Mouse (Mus musculus): ENCODE measurements around the gene Islr. TPM values are rescaled to one million over a fixed set of nuclear protein-coding genes. Genes with fewer than 3 reads are reported as not detected.

Gene Islr
- total RNA-seq (2023), result 0.55 TPM

DNA sequence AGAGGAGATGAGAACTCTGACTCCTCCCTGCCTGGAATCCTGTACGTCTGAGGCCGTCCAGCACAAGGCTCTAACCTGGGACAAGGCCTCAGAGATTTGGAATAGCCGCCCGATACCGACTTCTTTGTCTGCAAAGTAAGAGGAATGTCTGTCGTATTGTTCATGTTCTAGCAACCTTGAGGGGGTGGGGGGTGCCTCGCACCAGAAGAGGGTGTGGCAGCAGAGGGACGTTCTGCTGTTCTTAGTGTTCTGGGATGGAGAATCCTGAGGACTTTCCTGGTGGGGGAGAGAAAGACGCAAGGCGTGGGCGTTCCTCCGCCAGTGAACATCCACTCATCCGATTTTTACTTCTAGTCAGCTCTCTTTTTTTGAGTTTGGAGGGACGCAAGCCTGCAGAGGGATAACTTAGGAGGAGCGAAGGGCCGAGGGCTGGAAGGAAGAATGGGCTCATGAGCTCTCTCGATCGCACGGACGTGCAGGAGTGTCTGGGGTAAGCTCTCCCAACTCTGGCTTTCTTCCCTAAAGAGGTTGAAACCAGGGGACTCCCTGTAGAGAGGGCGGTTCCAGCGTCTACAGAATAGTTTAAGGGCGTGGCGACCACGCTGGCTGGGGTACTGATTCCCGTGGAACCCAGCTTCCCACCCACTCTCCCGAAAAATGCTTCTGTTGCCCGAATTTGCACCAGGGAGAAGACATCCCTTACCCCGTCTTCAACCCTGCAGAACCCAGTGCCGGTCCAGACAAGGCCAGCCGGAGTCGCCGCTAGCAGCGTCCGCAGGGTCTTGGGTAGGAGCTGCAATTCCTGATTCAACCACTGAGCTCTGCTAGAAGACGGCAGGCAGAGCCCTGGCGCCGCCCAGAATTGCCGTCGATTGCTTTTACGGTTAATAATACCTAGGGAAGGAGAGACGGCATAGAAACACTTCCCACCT lies at the start of gene Islr, which contains the start of gene Islr2:
Islr (minus strand) TSS at position 791 of the 932 bp plus-strand sequence.
Islr2 (minus strand) TSS at position 804 of the 932 bp plus-strand sequence.

DNA sequence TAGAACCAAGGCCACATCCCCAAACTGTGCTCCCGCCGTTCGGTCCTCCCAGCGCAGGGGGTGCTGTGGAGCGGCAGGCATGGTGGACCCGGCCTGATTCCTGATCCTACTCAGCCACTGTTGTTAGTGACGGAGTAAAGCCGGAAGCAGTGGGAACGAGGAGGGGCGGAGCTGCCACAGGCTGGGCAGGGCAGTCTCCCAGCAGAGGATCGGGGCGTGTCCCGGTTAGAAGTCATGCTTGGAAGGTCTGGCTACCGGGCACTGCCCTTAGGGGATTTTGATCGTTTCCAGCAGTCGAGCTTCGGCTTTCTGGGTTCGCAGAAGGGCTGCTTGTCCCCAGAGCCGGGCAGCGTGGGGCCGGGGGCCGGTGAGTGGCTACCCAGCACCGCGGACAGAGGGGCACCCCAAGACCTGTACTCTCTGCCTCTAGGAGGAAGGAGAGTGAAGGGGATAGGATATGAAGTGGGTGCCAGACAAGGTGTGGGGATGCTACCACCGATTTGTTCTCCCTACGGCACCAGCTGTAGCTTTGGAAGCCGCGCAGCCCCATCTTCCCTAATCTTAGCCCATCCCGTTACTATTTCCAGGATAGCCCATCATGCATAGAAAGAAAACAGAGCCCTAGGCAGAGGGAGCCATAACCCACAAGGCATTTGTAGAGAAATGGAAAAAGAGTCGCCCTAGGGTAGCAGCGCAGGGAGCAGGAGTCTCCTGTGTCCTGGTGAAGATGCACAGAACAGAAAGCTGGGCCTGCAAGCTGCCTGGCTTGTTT lies 49.1 kb upstream of the Islr start, which contains the start of gene Stoml1:
Stoml1 (plus strand) TSS at position 132 of the 772 bp plus-strand sequence.

DNA sequence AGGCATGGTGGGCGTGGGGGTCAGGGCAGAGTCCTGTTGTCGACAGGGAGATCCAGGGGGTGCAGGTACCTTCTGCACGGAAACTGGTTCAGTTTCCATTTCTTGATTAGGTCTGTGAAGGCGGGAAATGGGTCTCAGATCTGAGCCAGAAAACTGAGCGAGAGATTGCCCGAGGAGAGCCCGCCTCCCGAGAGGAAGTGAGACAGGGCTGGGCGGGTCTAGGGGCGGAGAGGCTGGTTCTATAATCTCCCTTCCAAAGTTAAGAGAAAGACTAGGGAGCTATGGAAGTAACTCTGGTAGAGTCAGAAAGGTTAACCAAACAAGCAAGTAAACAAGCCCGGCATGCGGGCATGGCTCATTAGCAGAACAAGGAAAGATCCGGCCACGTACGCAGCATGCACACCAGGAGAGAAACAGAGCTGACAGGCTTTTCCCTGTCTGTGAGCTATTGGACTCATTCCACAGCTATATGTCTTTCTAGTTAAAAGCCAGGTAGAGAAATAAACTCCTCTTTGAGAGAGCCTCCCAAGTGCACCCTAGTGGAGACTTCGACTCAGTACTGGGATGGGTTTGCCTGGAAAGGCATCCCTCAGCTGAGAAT lies 45.6 kb upstream of the Islr start, which contains the start of gene Pml:
Pml (minus strand) TSS at position 195 of the 601 bp plus-strand sequence.

DNA sequence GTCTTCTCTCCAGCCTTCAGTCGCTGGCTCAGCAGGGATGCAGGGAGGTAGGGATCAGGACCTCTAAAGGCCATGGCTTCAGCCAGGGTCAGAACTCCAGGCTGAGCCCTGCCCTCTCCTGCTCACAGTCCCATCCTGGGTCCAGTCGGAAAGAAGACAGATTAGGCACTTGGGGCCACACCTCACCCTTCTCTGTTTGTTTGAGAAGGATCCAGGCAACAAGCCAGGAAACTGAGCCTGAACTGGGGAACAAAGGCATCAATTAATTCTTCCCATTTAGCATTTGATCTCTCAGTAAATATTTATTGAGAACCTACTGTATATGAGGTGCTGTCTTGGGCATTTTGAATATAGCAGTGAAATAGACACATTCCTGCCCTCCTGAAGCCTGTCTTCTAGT lies 85.4 kb downstream of the Islr start, which contains the start of gene Ccdc33:
Ccdc33 (minus strand) TSS at position 153 of the 400 bp plus-strand sequence.

Other genes starting within 250 kb of the Islr start
- gene Cyp11a1, start 197.9 kb downstream of the Islr start, total RNA-seq (2023), result 0.18 TPM
- gene Stra6, start 140.5 kb downstream of the Islr start, total RNA-seq (2023), result not detected
- not detected for gene Ccdc33, start 85.5 kb downstream of the Islr start, total RNA-seq (2023)
- gene Islr2, start within 50 bp of the Islr start, total RNA-seq (2023), result 1.3 TPM
- 102 TPM for gene Pml, start 45.5 kb upstream of the Islr start, total RNA-seq (2023)
- 39.1 TPM for gene Stoml1, start 48.9 kb upstream of the Islr start, total RNA-seq (2023)
- not detected for gene Loxl1, start 108.9 kb upstream of the Islr start, total RNA-seq (2023)
- gene Tbc1d21, start 166.1 kb upstream of the Islr start, total RNA-seq (2023), result not detected